ENCODE assay signal across 34 mouse cellular contexts in genomic region chr8:93394079-93394619, GRCm38 (mm10). TPM values are rescaled to one million over a fixed set of nuclear protein-coding genes. Genes with fewer than 3 reads are reported as not detected.
DNase-seq lines count a peak whose midpoint lies in the region; ATAC-seq and TF ChIP-seq lines count a peak whose summit lies in the region.
"Not testable (repeated sequence)": the region's sequence is repeated elsewhere in the genome, so short reads cannot be mapped to it uniquely, and the experiment has no call there.
"Had no signal": no experiment of that assay in that cellular context is flagged by ENCODE, and none has a peak within 500 bp of the region (broad histone marks: within the 10 kb centered on the region; RNA-seq: fewer than 3 reads in every experiment).

No protein-coding gene starts in this region.

- not testable (repeated sequence) for TF ChIP-seq CTCF in kidney, postnatal 0 days (IDR thresholded peaks at IDR 0.05; ENCODE audit: low read depth)

- not testable (repeated sequence) for H3K27me3 ChIP-seq in kidney, postnatal 0 days (ENCODE audit: insufficient read depth, low read length); lung, embryonic 15.5 days

- H3K9me3 ChIP-seq in kidney, postnatal 0 days (replicated peaks; ENCODE audit: low read length); lung, embryonic 15.5 days: not testable (repeated sequence)

- H3K4me3 ChIP-seq in kidney, postnatal 0 days (replicated peaks; ENCODE audit: low read depth, low read length); lung, embryonic 15.5 days: not testable (repeated sequence)

- ATAC-seq in kidney, postnatal 0 days (replicated peaks; ENCODE audit: low FRiP score, low read depth) = not testable (repeated sequence)
- ATAC-seq in lung, embryonic 15.5 days (ENCODE audit: borderline replicate concordance, extremely low read depth, low FRiP score, low TSS enrichment) = peak; percentile 67; the same call in 1 of the 2 replicates

- H3K4me1 ChIP-seq in kidney, postnatal 0 days (replicated peaks; ENCODE audit: insufficient read depth, low read length); lung, embryonic 15.5 days: not testable (repeated sequence)

- not testable (repeated sequence) for H3K27ac ChIP-seq in kidney, postnatal 0 days; lung, embryonic 15.5 days

- peak; percentile 23 to 48 for DNase-seq in cerebellum, postnatal 10 days
- DNase-seq in heart, adult 18-20 months = peak; percentile 9 to 13
- DNase-seq in kidney, adult 11 months = peak; percentile 46
- peak; percentile 34 for DNase-seq in kidney, postnatal 0 days (ENCODE audit: low spot score)
- peak; percentile 62 to 65 for DNase-seq in kidney, postnatal 4 days
- peak; percentile 35 for DNase-seq in lung, postnatal 36 days

- not testable (repeated sequence) for H3K36me3 ChIP-seq in kidney, postnatal 0 days (ENCODE audit: insufficient read depth, low read length); lung, embryonic 15.5 days

- H3K4me2 ChIP-seq in kidney, postnatal 0 days (ENCODE audit: low read length); lung, embryonic 15.5 days: not testable (repeated sequence)

- not testable (repeated sequence) for H3K9ac ChIP-seq in kidney, postnatal 0 days (ENCODE audit: low read depth, low read length); lung, embryonic 15.5 days

- WGBS in kidney, postnatal 0 days = 27% methylated on average over 8 of the region's 8 CpGs
- 33% methylated on average over 8 of the region's 8 CpGs for WGBS in lung, embryonic 15.5 days

RNA-seq across cellular contexts. Expression of gene Ces1h, which starts 14.6 kb away (rescaled TPM):
- not detected for total RNA-seq in heart, adult 18-20 months (2021)
- polyA plus RNA-seq in kidney, postnatal 0 days (2015; fragmentation: Nextera tagmentation; extraction: Ambion mirVana) = not detected in 2 replicates
- polyA plus RNA-seq in lung, embryonic 15.5 days (2015; fragmentation: Nextera tagmentation; extraction: Ambion mirVana) = not detected in 2 replicates
- total RNA-seq: adrenal gland, postnatal 14 days; gastrocnemius, postnatal 10 days; hematopoietic stem cell, adult 5-6 weeks; layer of hippocampus, adult 18-20 months; layer of hippocampus, postnatal 10 days; left cerebral cortex, adult 18-20 months; left cerebral cortex, postnatal 14 days; megakaryocyte-erythroid progenitor cell, adult 5-6 weeks; MEL; monocyte, adult 5-6 weeks had no signal
- polyA plus RNA-seq: cortical plate, adult 2 months; forebrain, embryonic 12.5 days; gonadal fat pad, adult 2 months; heart, embryonic 11.5 days; heart, embryonic 16.5 days; hindbrain, embryonic 14.5 days; inflammation-experienced regulatory T-cells, adult 6 months; kidney, embryonic 14.5 days; limb, embryonic 12.5 days; liver, embryonic 11.5 days; liver, embryonic 16.5 days; macrophage; midbrain, embryonic 13.5 days; neural tube, embryonic 14.5 days; Patski; stomach, embryonic 16.5 days had no signal

RNA-seq across cellular contexts. Expression of gene Ces1g, which starts 57.0 kb away (rescaled TPM):
- total RNA-seq in heart, adult 18-20 months (2021) = under 1 TPM in 1 of 2 experiments, not detected in 1; 0.10 TPM
- polyA plus RNA-seq in kidney, postnatal 0 days (2015; fragmentation: Nextera tagmentation; extraction: Ambion mirVana) = 0.08 and 0.13 TPM in 2 replicates
- 0.25 and 0.34 TPM in 2 replicates for polyA plus RNA-seq in lung, embryonic 15.5 days (2015; fragmentation: Nextera tagmentation; extraction: Ambion mirVana)
- total RNA-seq: gastrocnemius, postnatal 10 days; hematopoietic stem cell, adult 5-6 weeks; layer of hippocampus, adult 18-20 months; layer of hippocampus, postnatal 10 days; left cerebral cortex, adult 18-20 months; left cerebral cortex, postnatal 14 days; megakaryocyte-erythroid progenitor cell, adult 5-6 weeks; MEL; monocyte, adult 5-6 weeks had no signal
- polyA plus RNA-seq: cortical plate, adult 2 months; embryonic facial prominence, embryonic 15.5 days; forebrain, embryonic 12.5 days; gonadal fat pad, adult 2 months; heart, embryonic 11.5 days; heart, embryonic 16.5 days; hindbrain, embryonic 14.5 days; inflammation-experienced regulatory T-cells, adult 6 months; kidney, embryonic 14.5 days; limb, embryonic 12.5 days; macrophage; midbrain, embryonic 13.5 days; neural tube, embryonic 14.5 days had no signal

Comparison
In these comparisons a context has a peak if more than half of its experiments do, and no peak if none do; other contexts are left out.
1. DNase-seq: peak in every context shown above with its lines; median percentile 64 in kidney, postnatal 4 days; 46 in kidney, adult 11 months; 36 in cerebellum, postnatal 10 days; 35 in lung, postnatal 36 days; 34 in kidney, postnatal 0 days; 11 in heart, adult 18-20 months.